Mouse (Mus musculus) C2C12 (cell line): ENCODE measurements around the gene Usp49. TPM values are rescaled to one million over a fixed set of nuclear protein-coding genes. Genes with fewer than 3 reads are reported as not detected.

ENCODE experiments used
- H3K27me3 ChIP-seq: one replicate; pipeline ENCODE4 v1.6.1; 2011; ENCODE audit not compliant: control insufficient read depth, insufficient read depth, insufficient read length
- H3K36me3 ChIP-seq: one replicate; pipeline ENCODE4 v1.6.1; 2011; ENCODE audit not compliant: control insufficient read depth, insufficient read depth
- H3K4me3 ChIP-seq: one replicate; pipeline ENCODE4 v1.5.1; 2011; ENCODE audit warnings: mild to moderate bottlenecking, control low read depth; ENCODE audit not compliant: poor library complexity, insufficient read depth, severe bottlenecking
- H3K79me2 ChIP-seq: one replicate; pipeline ENCODE4 v1.6.1; 2011; ENCODE audit not compliant: control insufficient read depth, insufficient read depth
- H3K79me3 ChIP-seq: one replicate; pipeline ENCODE4 v1.6.1; 2011; ENCODE audit warnings: low read depth, control low read depth
- H3ac ChIP-seq: one replicate; pipeline ENCODE3; 2011; ENCODE audit warnings: low read depth; ENCODE audit not compliant: control insufficient read depth, insufficient read length
- CEBPB ChIP-seq: IDR thresholded peaks from one replicate; pipeline ENCODE4 v1.6.1; 2011; ENCODE audit warnings: low read depth, mild to moderate bottlenecking, control low read depth, moderate library complexity
- CTCF ChIP-seq: IDR thresholded peaks from one replicate; pipeline ENCODE4 v1.5.1; 2011; ENCODE audit not compliant: control insufficient read depth, insufficient read depth, insufficient read length
- FOSL1 ChIP-seq: IDR thresholded peaks from one replicate; pipeline ENCODE4 v1.8.0; 2011; ENCODE audit warnings: mild to moderate bottlenecking, low read length; ENCODE audit not compliant: poor library complexity, insufficient read depth, severe bottlenecking
- MAX ChIP-seq: IDR thresholded peaks from one replicate; pipeline ENCODE4 v1.6.1; 2011; ENCODE audit warnings: mild to moderate bottlenecking, control low read depth
- MYOD1 ChIP-seq: IDR thresholded peaks from one replicate; pipeline ENCODE4 v1.6.1; 2011; ENCODE audit warnings: low read depth; ENCODE audit not compliant: control insufficient read depth, insufficient read length
- MYOG ChIP-seq: IDR thresholded peaks from one replicate; pipeline ENCODE4 v1.6.1; 2011; ENCODE audit not compliant: control insufficient read depth, insufficient read length; ENCODE audit errors: extremely low read depth
- USF1 ChIP-seq: IDR thresholded peaks from one replicate; pipeline ENCODE4 v1.6.1; 2011; ENCODE audit warnings: low read depth, mild to moderate bottlenecking, control low read depth, moderate library complexity
- polyA plus RNA-seq: library from polyadenylated mRNA; unstranded; fragments of >200 nt; fragmentation: generic; extraction: Trizol; gene quantifications from one replicate; pipeline ENCODE4 v1.2.1, GENCODE M21; 2012; ENCODE audit warnings: missing spikeins

The Usp49 gene
- polyA plus RNA-seq, 1 experiment: 3.2 TPM

DNA sequence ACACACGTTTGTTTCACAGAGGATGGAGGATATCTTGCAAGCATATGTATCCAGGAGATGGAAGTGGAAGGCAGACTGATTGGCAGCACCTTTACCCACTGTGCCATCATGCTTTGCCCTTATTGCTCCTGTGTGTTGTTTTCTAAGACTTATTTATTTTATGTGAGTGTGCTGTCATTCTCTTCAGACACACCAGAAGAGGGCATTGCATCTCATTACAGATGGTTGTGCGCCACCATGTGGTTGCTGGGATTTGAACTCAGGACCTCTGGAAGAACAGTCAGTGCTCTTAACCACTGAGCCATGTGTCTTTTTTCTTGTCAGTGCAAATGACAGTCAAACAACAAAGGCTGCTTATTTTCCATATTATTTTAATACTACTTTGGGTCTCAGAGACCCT is 2.7 kb upstream of the Usp49 start:
- Histone ChIP-seq H3K4me3 (no peak overlapping the region), H3K79me3 (peaks cover 1% of the 10 kb centered on the region), H3K27me3 (no peaks in the 10 kb centered on the region), H3ac (no peak overlapping the region), H3K36me3 (peaks cover 30% of the 10 kb centered on the region), H3K79me2 (peaks cover 22% of the 10 kb centered on the region)
- TF ChIP-seq MAX: no peak
- no peak for TF ChIP-seq CEBPB
- TF ChIP-seq MYOG: no peak
- no peak for TF ChIP-seq USF1
- no peak for TF ChIP-seq CTCF
- no peak for TF ChIP-seq MYOD1
- TF ChIP-seq FOSL1: no peak

DNA sequence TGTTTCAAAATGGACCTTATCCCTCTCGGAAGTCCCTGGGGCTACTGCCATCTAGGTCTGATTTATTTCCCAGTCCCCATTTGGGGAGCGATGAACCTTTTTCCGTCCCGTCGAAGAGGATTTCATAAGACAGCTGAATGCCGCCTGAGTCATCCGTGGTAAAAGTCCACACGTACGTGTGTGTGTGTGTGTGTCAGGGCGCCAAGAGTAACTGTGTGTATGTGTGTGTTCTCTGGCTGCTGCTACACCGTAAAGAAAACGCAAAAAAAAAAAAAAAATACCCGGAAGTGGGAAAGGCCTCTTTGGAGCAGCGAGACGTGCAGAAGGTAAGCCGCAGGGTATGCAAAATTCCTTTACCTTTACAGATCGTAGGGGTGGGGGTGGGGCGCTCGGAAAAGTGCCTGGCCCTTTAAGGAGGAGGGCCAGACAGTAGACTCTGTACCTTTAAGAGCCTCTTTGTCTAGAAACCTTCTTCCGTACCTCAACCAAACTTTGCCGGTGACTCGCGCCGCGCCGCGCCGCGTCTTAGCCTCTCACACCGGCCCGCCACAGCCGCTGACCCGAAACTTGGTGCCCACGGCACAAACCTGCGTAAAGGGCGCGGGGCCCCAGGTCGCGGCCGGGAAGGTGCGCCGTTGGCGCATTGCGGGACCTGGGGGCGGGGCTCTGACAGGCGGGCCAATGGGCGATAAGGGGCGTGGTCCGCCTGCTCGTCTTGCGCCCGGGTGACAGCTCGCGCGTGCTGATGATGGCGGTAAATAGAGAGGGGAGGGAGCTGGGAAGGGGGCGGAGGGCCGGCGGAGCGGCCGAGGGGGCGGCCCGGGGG is 1.4 kb upstream of the Usp49 start:
- Histone ChIP-seq H3K4me3 (peak overlapping the region; percentile 50), H3K36me3 (peaks cover 19% of the 10 kb centered on the region)
- TF ChIP-seq CEBPB (peak; percentile 34), CTCF (no peak), USF1 (no peak), MYOG (no peak), MAX (peak; percentile 69), MYOD1 (peak; percentile 48), FOSL1 (no peak)

DNA sequence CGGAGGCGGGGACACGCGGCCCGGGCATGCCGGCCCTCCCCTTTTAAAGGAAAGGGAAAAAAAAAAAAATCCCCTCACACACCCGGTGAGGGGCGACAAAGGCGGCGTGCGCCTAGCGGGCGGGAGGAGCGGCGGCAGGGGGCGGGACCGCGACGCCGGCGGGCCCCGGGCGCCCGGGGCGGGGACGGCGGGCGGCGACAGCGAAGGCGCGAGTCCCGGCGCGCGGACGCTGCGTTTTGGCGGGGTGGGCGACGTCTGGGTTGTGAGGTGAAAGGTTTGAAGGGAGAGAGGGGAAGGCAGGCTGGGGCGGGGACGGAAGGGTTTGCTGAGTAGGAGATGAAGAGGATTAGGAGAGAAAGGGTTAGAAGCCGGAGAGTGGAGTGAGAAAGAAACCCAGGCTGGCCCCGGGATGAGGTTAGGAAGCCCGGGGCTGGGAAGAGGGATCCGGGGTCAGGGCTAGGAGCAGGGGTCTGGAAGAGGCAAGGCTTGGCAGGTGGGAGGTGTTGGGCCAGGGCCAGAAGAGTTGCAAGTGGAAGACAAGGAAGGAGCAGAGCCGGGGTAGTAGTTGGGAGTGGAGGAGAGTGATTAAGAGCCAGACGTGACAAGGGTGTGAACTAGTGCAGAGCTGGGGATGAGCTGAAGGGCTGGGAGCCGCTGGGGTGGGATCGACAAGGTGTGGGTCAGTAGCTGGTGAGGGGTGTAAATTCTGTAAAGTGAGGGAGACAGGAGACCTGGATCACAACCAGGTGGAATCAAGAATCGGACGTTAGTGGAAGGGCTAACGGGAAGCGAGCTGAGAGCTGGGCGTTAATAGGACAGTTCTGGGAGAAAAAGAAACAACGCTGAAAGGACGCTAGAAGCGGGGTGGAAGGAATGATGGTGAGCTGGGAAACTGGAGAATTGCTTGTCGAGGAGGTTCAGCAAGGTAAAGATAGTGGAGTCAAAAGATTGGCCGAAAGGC is 493 bp upstream of the Usp49 start:
- no peaks in the 10 kb centered on the region for H3K27me3 ChIP-seq
- H3K79me3 ChIP-seq: peaks cover 1% of the 10 kb centered on the region
- H3K4me3 ChIP-seq: peak overlapping the region; percentile 50
- peaks cover 13% of the 10 kb centered on the region for H3K36me3 ChIP-seq
- H3ac ChIP-seq: peak overlapping the region; percentile 56
- TF ChIP-seq USF1: no peak
- no peak for TF ChIP-seq MAX
- TF ChIP-seq CEBPB: no peak
- no peak for TF ChIP-seq FOSL1
- no peak for TF ChIP-seq CTCF
- no peak for TF ChIP-seq MYOG
- TF ChIP-seq MYOD1: no peak
- peaks cover 8% of the 10 kb centered on the region for H3K79me2 ChIP-seq

More for the DNA sequence above, 1.4 kb upstream of the Usp49 start:
- peak overlapping the region; percentile 66 for H3ac ChIP-seq
- peaks cover 1% of the 10 kb centered on the region for H3K79me3 ChIP-seq
- H3K27me3 ChIP-seq: no peaks in the 10 kb centered on the region
- peaks cover 9% of the 10 kb centered on the region for H3K79me2 ChIP-seq

DNA sequence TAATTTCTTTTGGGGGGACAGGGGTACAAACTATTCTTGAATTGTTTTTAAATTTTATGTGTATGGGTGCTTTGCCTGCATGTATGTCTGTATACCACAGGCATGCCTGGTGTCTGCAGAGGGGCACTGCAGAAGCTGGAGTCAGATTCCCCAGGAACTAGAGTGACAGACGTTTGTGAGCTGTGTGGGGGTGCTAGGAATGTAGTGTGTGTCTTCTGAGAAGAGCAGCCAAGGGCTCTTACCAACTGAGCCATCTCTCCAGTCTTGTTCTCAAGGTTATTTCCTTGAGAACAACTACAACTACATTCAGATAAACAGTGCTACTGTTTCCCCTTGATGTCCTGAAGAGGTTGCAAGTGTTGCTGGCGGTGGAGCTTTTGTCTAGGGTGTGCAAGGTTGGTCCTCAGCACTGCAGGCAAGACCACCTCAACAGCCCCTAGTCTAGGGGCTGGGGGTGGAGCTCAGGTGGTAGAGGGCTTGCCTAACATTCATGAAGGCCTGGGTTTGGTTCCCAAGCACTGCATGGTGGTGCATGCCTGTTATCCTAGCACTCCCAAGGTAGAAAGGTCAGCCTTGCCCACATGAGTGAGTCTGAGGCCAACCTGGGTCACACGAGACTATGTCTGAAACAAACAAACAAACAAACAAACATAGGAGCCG is 1.8 kb downstream of the Usp49 start:
- no peaks in the 10 kb centered on the region for H3K36me3 ChIP-seq
- TF ChIP-seq CEBPB: no peak
- TF ChIP-seq FOSL1: no peak
- TF ChIP-seq USF1: no peak
- TF ChIP-seq CTCF: no peak
- TF ChIP-seq MYOD1: no peak
- no peak for TF ChIP-seq MAX
- no peak for TF ChIP-seq MYOG
- peaks cover 1% of the 10 kb centered on the region for H3K79me3 ChIP-seq
- H3K79me2 ChIP-seq: peaks cover 8% of the 10 kb centered on the region
- H3K27me3 ChIP-seq: no peaks in the 10 kb centered on the region
- H3K4me3 ChIP-seq: no peak overlapping the region
- H3ac ChIP-seq: no peak overlapping the region
